Mouse (Mus musculus) granulocyte monocyte progenitor cell, adult 5-6 weeks (primary cell): ENCODE measurements around the gene Sipa1l3. TPM values are rescaled to one million over a fixed set of nuclear protein-coding genes. Genes with fewer than 3 reads are reported as not detected.

Experiments
- ATAC-seq: replicated peaks from 2 replicates; pipeline ENCODE4 v1.8.0; 2016; ENCODE audit warnings: mild to moderate bottlenecking, moderate TSS enrichment, inconsistent platforms; ENCODE audit not compliant: poor library complexity, severe bottlenecking
- total RNA-seq, 2 experiments: library from RNA; stranded (forward) in 1 of 2; stranded (reverse) in 1 of 2; fragments of 200-712, 200-1000 nt in 1 of 2; fragments of >200 nt in 1 of 2; fragmentation: Nextera tagmentation in 1 of 2; gene quantifications; 2 replicates each; pipeline ENCODE4 v1.2.3; 2014 to 2017

Gene Sipa1l3
- total RNA-seq, 2 experiments from 2014 or later, result 5.8 to 39.4 TPM

GRCm38 (mm10) chr7:29343746-29344145 is 174.7 kb downstream of the Sipa1l3 start:
- ATAC-seq, result no peak

GRCm38 (mm10) chr7:29342489-29343092 is 175.8 kb downstream of the Sipa1l3 start:
- no peak for ATAC-seq

- no peak for ATAC-seq
Measured at GRCm38 (mm10) chr7:29341722-29342121, 176.7 kb downstream of the Sipa1l3 start.

- ATAC-seq, result no peak
Measured at GRCm38 (mm10) chr7:29340838-29341237, 177.6 kb downstream of the Sipa1l3 start.

- ATAC-seq, result no peak
Measured at GRCm38 (mm10) chr7:29340247-29340646, 178.2 kb downstream of the Sipa1l3 start.

- ATAC-seq, result no peak
Measured at GRCm38 (mm10) chr7:29338984-29339679, 179.3 kb downstream of the Sipa1l3 start.

GRCm38 (mm10) chr7:29338351-29338919 is 180.0 kb downstream of the Sipa1l3 start:
- ATAC-seq, result no peak

GRCm38 (mm10) chr7:29337766-29338165 is 180.7 kb downstream of the Sipa1l3 start:
- no peak for ATAC-seq

- ATAC-seq, result no peak
Measured at GRCm38 (mm10) chr7:29336795-29337319, 181.6 kb downstream of the Sipa1l3 start.

GRCm38 (mm10) chr7:29335841-29336671 is 182.4 kb downstream of the Sipa1l3 start:
- no peak for ATAC-seq

- ATAC-seq, result no peak
Measured at GRCm38 (mm10) chr7:29335276-29335675, 183.2 kb downstream of the Sipa1l3 start.

- no peak for ATAC-seq
Measured at GRCm38 (mm10) chr7:29334156-29334555, 184.3 kb downstream of the Sipa1l3 start.

GRCm38 (mm10) chr7:29328984-29329383 is 189.5 kb downstream of the Sipa1l3 start:
- ATAC-seq, result no peak

GRCm38 (mm10) chr7:29327087-29327486 is 191.4 kb downstream of the Sipa1l3 start:
- ATAC-seq, result no peak

- no peak for ATAC-seq
Measured at GRCm38 (mm10) chr7:29319337-29320307, 198.8 kb downstream of the Sipa1l3 start.

GRCm38 (mm10) chr7:29318115-29318911 is 200.1 kb downstream of the Sipa1l3 start:
- peak; percentile 12; the same call in 1 of the 2 replicates for ATAC-seq

GRCm38 (mm10) chr7:29317558-29317957 is 200.9 kb downstream of the Sipa1l3 start:
- no peak for ATAC-seq

GRCm38 (mm10) chr7:29316976-29317375 is 201.5 kb downstream of the Sipa1l3 start:
- ATAC-seq, result no peak
